Mouse (Mus musculus): ENCODE data around the gene Scmh1. TPM values are rescaled to one million over a fixed set of nuclear protein-coding genes. Genes with fewer than 3 reads are reported as not detected.

Gene Scmh1
- total and polyA plus RNA-seq, 3 experiments: 6.0 to 66.8 TPM; not detected in 1

- H3K27ac ChIP-seq (ENCODE audit: control insufficient read depth, low read depth, low read length): no peak overlapping the region
- no peaks in the 10 kb centered on the region for H3K79me2 ChIP-seq (ENCODE audit: control insufficient read depth, insufficient read depth, low read length, poor library complexity)
- no peak for DNase-seq (ENCODE audit: low read depth, low spot score)
- no peak overlapping the region for H3K4me3 ChIP-seq (ENCODE audit: control insufficient read depth in 1 of 2, insufficient read depth in 1 of 2, low read depth in 2 of 2, low read length in 2 of 2)
- TF ChIP-seq MAX (IDR thresholded peaks at IDR 0.05; ENCODE audit: low read length): no peak
- H3K27me3 ChIP-seq (ENCODE audit: control insufficient read depth in 1 of 2, insufficient read depth in 2 of 2, low read length in 2 of 2): no peaks in the 10 kb centered on the region; a peak in 1 of 4 replicates
- H3K9me3 ChIP-seq (replicated peaks; ENCODE audit: insufficient read depth, low read length): no peaks in the 10 kb centered on the region
- no peak overlapping the region for H3K9ac ChIP-seq (ENCODE audit: control insufficient read depth, low read depth, low read length, poor library complexity, severe bottlenecking)
- peaks cover 4 to 5% of the 10 kb centered on the region in 2 experiments for H3K4me1 ChIP-seq (ENCODE audit: control insufficient read depth in 1 of 2, insufficient read depth in 2 of 2, low read length in 2 of 2)
- H3K36me3 ChIP-seq (ENCODE audit: control insufficient read depth in 1 of 2, insufficient read depth in 2 of 2, low read length in 2 of 2): peaks cover 0 to 4% of the 10 kb centered on the region in 2 experiments; a peak in 2 of 4 replicates
Measured at GRCm38 (mm10) chr4:120368031-120368430, 37.0 kb upstream of the Scmh1 start.

GRCm38 (mm10) chr4:120368663-120369062 lies 36.4 kb upstream of the Scmh1 start:
- Histone ChIP-seq H3K4me3 (ENCODE audit: control insufficient read depth in 1 of 2, insufficient read depth in 1 of 2, low read depth in 2 of 2, low read length in 2 of 2) (peak overlapping the region; percentile 4 to 42; a peak in 2 of 4 replicates), H3K4me1 (ENCODE audit: control insufficient read depth in 1 of 2, insufficient read depth in 2 of 2, low read length in 2 of 2) (peaks cover 5 to 8% of the 10 kb centered on the region in 2 experiments), H3K36me3 (ENCODE audit: control insufficient read depth in 1 of 2, insufficient read depth in 2 of 2, low read length in 2 of 2) (peaks cover 0 to 4% of the 10 kb centered on the region in 2 experiments; a peak in 2 of 4 replicates), H3K27me3 (ENCODE audit: control insufficient read depth in 1 of 2, insufficient read depth in 2 of 2, low read length in 2 of 2) (no peaks in the 10 kb centered on the region; a peak in 1 of 4 replicates), H3K79me2 (ENCODE audit: control insufficient read depth, insufficient read depth, low read length, poor library complexity) (no peaks in the 10 kb centered on the region), H3K9me3 (replicated peaks; ENCODE audit: insufficient read depth, low read length) (no peaks in the 10 kb centered on the region), H3K9ac (ENCODE audit: control insufficient read depth, low read depth, low read length, poor library complexity, severe bottlenecking) (peak overlapping the region; percentile 37), H3K27ac (ENCODE audit: control insufficient read depth, low read depth, low read length) (no peak overlapping the region)
- DNase-seq (ENCODE audit: low read depth, low spot score): peak; percentile 84
- TF ChIP-seq MXI1 (IDR thresholded peaks at IDR 0.05; ENCODE audit: low read depth, low read length) (no peak), E2F4 (IDR thresholded peaks at IDR 0.05; ENCODE audit: borderline replicate concordance, low read depth, low read length) (no peak), SMC3 (IDR thresholded peaks at IDR 0.05; ENCODE audit: low read depth, low read length) (peak; percentile 64), POLR2A (IDR thresholded peaks at IDR 0.05; ENCODE audit: control insufficient read depth in 1 of 2, insufficient read depth in 1 of 2, low read depth in 1 of 2, low read length in 2 of 2, poor library complexity in 1 of 2) (no peak), JUND (IDR thresholded peaks at IDR 0.05; ENCODE audit: low read depth, low read length) (no peak), CTCF (IDR thresholded peaks at IDR 0.05 in 2 of 3, conservative IDR thresholded peaks at IDR 0.05 in 1 of 3; ENCODE audit: control insufficient read depth in 1 of 3, insufficient read depth in 1 of 3, low read depth in 2 of 3, low read length in 3 of 3, poor library complexity in 1 of 3, severe bottlenecking in 1 of 3) (peak; percentile 91 to 93 (median 92)), HCFC1 (IDR thresholded peaks at IDR 0.05; ENCODE audit: low read depth, low read length) (0 out of 2 replicates have a peak, but pooled peaks have one; percentile 7), ZC3H11A (IDR thresholded peaks at IDR 0.05; ENCODE audit: low read depth, low read length) (peak; percentile 30), KAT2A (conservative IDR thresholded peaks at IDR 0.05; ENCODE audit: low read depth, low read length) (no peak), RAD21 (IDR thresholded peaks at IDR 0.05; ENCODE audit: low read depth, low read length) (peak; percentile 66)

- H3K9me3 ChIP-seq (replicated peaks; ENCODE audit: insufficient read depth, low read length): no peaks in the 10 kb centered on the region
- no peaks in the 10 kb centered on the region; a peak in 1 of 4 replicates for H3K27me3 ChIP-seq (ENCODE audit: control insufficient read depth in 1 of 2, insufficient read depth in 2 of 2, low read length in 2 of 2)
- peaks cover 7 to 9% of the 10 kb centered on the region in 2 experiments for H3K4me1 ChIP-seq (ENCODE audit: control insufficient read depth in 1 of 2, insufficient read depth in 2 of 2, low read length in 2 of 2)
- H3K27ac ChIP-seq (ENCODE audit: control insufficient read depth, low read depth, low read length): no peak overlapping the region
- peak overlapping the region; percentile 37 for H3K9ac ChIP-seq (ENCODE audit: control insufficient read depth, low read depth, low read length, poor library complexity, severe bottlenecking)
- no peaks in the 10 kb centered on the region for H3K79me2 ChIP-seq (ENCODE audit: control insufficient read depth, insufficient read depth, low read length, poor library complexity)
- peak; percentile 46 for DNase-seq (ENCODE audit: low read depth, low spot score)
- peaks cover 0 to 4% of the 10 kb centered on the region in 2 experiments; a peak in 2 of 4 replicates for H3K36me3 ChIP-seq (ENCODE audit: control insufficient read depth in 1 of 2, insufficient read depth in 2 of 2, low read length in 2 of 2)
- H3K4me3 ChIP-seq (ENCODE audit: control insufficient read depth in 1 of 2, insufficient read depth in 1 of 2, low read depth in 2 of 2, low read length in 2 of 2): peak overlapping the region; percentile 4 to 49; a peak in 2 of 4 replicates
- no peak for TF ChIP-seq ELF1 (IDR thresholded peaks at IDR 0.05; ENCODE audit: low read depth, low read length)
- no peak for TF ChIP-seq MAFK (IDR thresholded peaks at IDR 0.05; ENCODE audit: borderline replicate concordance, low read depth, low read length)
- TF ChIP-seq NELFE (IDR thresholded peaks at IDR 0.05; ENCODE audit: low read depth, low read length): 0 out of 2 replicates have a peak, but pooled peaks have one; percentile 17
- TF ChIP-seq GATA1 (IDR thresholded peaks at IDR 0.05; ENCODE audit: low read depth, low read length): no peak
- 0 out of 2 replicates have a peak, but pooled peaks have one; percentile 3 for TF ChIP-seq HCFC1 (IDR thresholded peaks at IDR 0.05; ENCODE audit: low read depth, low read length)
- TF ChIP-seq ETS1 (IDR thresholded peaks at IDR 0.05; ENCODE audit: low read depth, low read length): no peak
- TF ChIP-seq MAX (IDR thresholded peaks at IDR 0.05; ENCODE audit: low read length): peak; percentile 30; the same call in 1 of the 2 replicates
- no peak for TF ChIP-seq RAD21 (IDR thresholded peaks at IDR 0.05; ENCODE audit: low read depth, low read length)
- no peak for TF ChIP-seq BHLHE40 (IDR thresholded peaks at IDR 0.05; ENCODE audit: borderline replicate concordance, low read depth, low read length)
- no peak for TF ChIP-seq KAT2A (conservative IDR thresholded peaks at IDR 0.05; ENCODE audit: low read depth, low read length)
- TF ChIP-seq CHD2 (IDR thresholded peaks at IDR 0.05; ENCODE audit: low read length): peak; percentile 26; the same call in 1 of the 2 replicates
- TF ChIP-seq SMC3 (IDR thresholded peaks at IDR 0.05; ENCODE audit: low read depth, low read length): no peak
- TF ChIP-seq E2F4 (IDR thresholded peaks at IDR 0.05; ENCODE audit: borderline replicate concordance, low read depth, low read length): no peak
- TF ChIP-seq ZC3H11A (IDR thresholded peaks at IDR 0.05; ENCODE audit: low read depth, low read length): no peak
- TF ChIP-seq SIN3A (IDR thresholded peaks at IDR 0.05; ENCODE audit: low read length): 0 out of 2 replicates have a peak, but pooled peaks have one; percentile 22
- no peak for TF ChIP-seq CHD1 (IDR thresholded peaks at IDR 0.05; ENCODE audit: low read depth, low read length)
- no peak for TF ChIP-seq UBTF (IDR thresholded peaks at IDR 0.05; ENCODE audit: borderline replicate concordance, insufficient read depth, low read depth, low read length)
- TF ChIP-seq USF1 (IDR thresholded peaks at IDR 0.05; ENCODE audit: low read depth, low read length): peak; percentile 62; the same call in 1 of the 2 replicates
- TF ChIP-seq RCOR1 (IDR thresholded peaks at IDR 0.05; ENCODE audit: low read depth, low read length): no peak
- no peak for TF ChIP-seq ZKSCAN1 (IDR thresholded peaks at IDR 0.05; ENCODE audit: low read depth, low read length)
Measured at GRCm38 (mm10) chr4:120369156-120369555, 35.9 kb upstream of the Scmh1 start.

Data from MEL (cell line).